Mouse (Mus musculus) left cerebral cortex, adult 9 months (tissue): ENCODE measurements around the gene Lgr4.

Experiments
- DNase-seq, 2 experiments: peaks; one replicate each; pipeline ENCODE4 v3.0.0; 2022; ENCODE audit warnings: low spot score in 2 of 2

Lgr4 gene

GRCm38 (mm10) chr2:110017087-110017486 is 99.6 kb downstream of the Lgr4 start:
- DNase-seq = no peak

- peak; percentile 69 to 91 for DNase-seq
Measured at GRCm38 (mm10) chr2:110017616-110018505, 100.4 kb downstream of the Lgr4 start, which contains the start of gene Ccdc34. Ccdc34 (plus strand) TSS chr2:110017817.

- no peak for DNase-seq
Measured at GRCm38 (mm10) chr2:110019656-110020055, 102.2 kb downstream of the Lgr4 start.

GRCm38 (mm10) chr2:110020430-110020829 is 103.0 kb downstream of the Lgr4 start:
- no peak for DNase-seq

GRCm38 (mm10) chr2:110036265-110036664 is 118.8 kb downstream of the Lgr4 start:
- DNase-seq = no peak

DNA sequence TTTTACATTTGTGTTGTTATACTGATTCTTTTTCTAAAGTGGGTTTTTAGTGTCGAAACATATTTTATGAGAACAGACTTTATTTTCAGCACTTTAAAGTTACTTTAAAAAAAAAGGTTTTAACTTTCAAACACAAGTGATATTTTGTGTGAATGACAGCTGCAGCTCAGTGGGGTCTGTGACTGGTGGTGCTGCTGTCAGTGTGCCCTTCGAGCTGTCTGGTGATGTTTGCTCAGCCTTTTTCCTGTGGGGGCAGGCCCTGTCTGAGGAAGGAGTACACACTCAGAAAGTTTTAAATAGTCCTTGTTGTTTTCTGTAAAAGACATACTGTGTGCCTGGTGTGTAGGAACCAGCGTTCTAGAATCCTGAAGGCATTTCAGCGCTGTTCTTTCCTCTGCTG is 119.2 kb downstream of the Lgr4 start:
- DNase-seq = no peak

GRCm38 (mm10) chr2:110037221-110037620 is 119.8 kb downstream of the Lgr4 start:
- DNase-seq = no peak

- peak in 1 of 2 experiments; percentile 34 for DNase-seq
Measured at GRCm38 (mm10) chr2:110038341-110038740, 120.9 kb downstream of the Lgr4 start.

- no peak for DNase-seq
Measured at GRCm38 (mm10) chr2:110042861-110043760, 125.7 kb downstream of the Lgr4 start.

- no peak for DNase-seq
Measured at GRCm38 (mm10) chr2:110058424-110058823, 141.0 kb downstream of the Lgr4 start.

DNA sequence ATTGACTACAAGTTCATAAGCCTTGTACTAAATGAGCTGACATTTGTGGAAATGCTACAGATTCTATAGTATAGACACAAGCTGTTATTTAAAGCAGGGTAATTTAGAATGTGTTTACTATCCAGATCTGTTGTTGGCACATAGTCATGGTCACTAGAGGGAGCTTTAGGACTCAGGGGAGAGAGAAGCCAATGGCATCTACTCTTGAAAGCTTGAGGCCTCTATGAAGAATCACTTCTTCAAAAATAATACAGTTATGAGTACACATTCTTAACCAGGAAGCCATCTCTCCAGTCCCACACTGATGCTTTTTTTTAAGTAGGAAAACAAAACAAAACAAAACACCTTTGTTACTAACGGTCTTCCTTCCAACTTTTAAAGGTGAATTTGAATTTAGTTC is 145.7 kb downstream of the Lgr4 start:
- DNase-seq = no peak
